Mouse (Mus musculus) midbrain, postnatal 0 days (tissue): ENCODE data around the gene Ntrk3. TPM values are rescaled to one million over a fixed set of nuclear protein-coding genes. Genes with fewer than 3 reads are reported as not detected.

Experiments used
- ATAC-seq: fragments of 200-750 bp; cut with Nextera tagmentation; 2 replicates; pipeline ENCODE4 v1.8.0; 2017; ENCODE audit warnings: moderate number of reproducible peaks, mild to moderate bottlenecking, moderate TSS enrichment, moderate library complexity; ENCODE audit not compliant: low FRiP score
- DNase-seq: peaks from one replicate; pipeline ENCODE4 v3.0.0-alpha.2; 2015; ENCODE audit warnings: low spot score
- H3K27ac ChIP-seq: fragments of 300-500 bp; sonication (generic); 2 replicates; pipeline ENCODE4 v1.5.1; 2014; ENCODE audit warnings: low read depth, mild to moderate bottlenecking, low read length, mixed read lengths
- H3K27me3 ChIP-seq: fragments of 300-500 bp; sonication (generic); 2 replicates; pipeline ENCODE4 v1.6.1; 2014; ENCODE audit warnings: low read length, control low read depth, mixed read lengths; ENCODE audit not compliant: insufficient read depth
- H3K36me3 ChIP-seq: fragments of 300-500 bp; sonication (generic); 2 replicates; pipeline ENCODE4 v1.6.1; 2014; ENCODE audit warnings: low read length, control low read depth, mixed read lengths; ENCODE audit not compliant: insufficient read depth
- H3K4me1 ChIP-seq: fragments of 300-500 bp; sonication (generic); 2 replicates; pipeline ENCODE4 v1.6.1; 2014; ENCODE audit warnings: mild to moderate bottlenecking, control low read depth, antibody characterized with exemption, low read length, mixed read lengths; ENCODE audit not compliant: insufficient read depth
- H3K4me2 ChIP-seq: fragments of 300-500 bp; sonication (generic); 2 replicates; pipeline ENCODE4 v1.6.1; 2014; ENCODE audit warnings: low read depth, mild to moderate bottlenecking, low read length, mixed read lengths; ENCODE audit not compliant: poor library complexity, severe bottlenecking
- H3K4me3 ChIP-seq: fragments of 300-500 bp; sonication (generic); 2 replicates; pipeline ENCODE4 v1.5.1; 2014; ENCODE audit warnings: low read depth, mild to moderate bottlenecking, low read length, moderate library complexity
- H3K9ac ChIP-seq: fragments of 300-500 bp; sonication (generic); replicated peaks from 2 replicates; pipeline ENCODE4 v1.6.1; 2014; ENCODE audit warnings: mild to moderate bottlenecking, low read length, moderate library complexity, mixed read lengths; ENCODE audit not compliant: poor library complexity, severe bottlenecking
- H3K9me3 ChIP-seq: fragments of 300-500 bp; sonication (generic); 2 replicates; pipeline ENCODE4 v1.6.1; 2016; ENCODE audit warnings: low read length, control low read depth
- CTCF ChIP-seq: IDR thresholded peaks from 2 replicates; pipeline ENCODE4 v1.5.1; 2016; ENCODE audit warnings: antibody characterized with exemption, mild to moderate bottlenecking
- WGBS: fragments of 180-500 bp; shearing (Covaris S2); extraction: QIAGEN DNeasy Blood & Tissue Kit; methylation state at CpG from one replicate; pipeline ENCODE4 v1.1.7; 2014; 5-methylcytosine and 5-hydroxymethylcytosine counted together
- polyA plus RNA-seq: library from polyadenylated mRNA; unstranded; fragments of >200 nt; fragmentation: Nextera tagmentation; extraction: Ambion mirVana; gene quantifications from 2 replicates; pipeline ENCODE4 v1.2.1, GENCODE M21; 2015
- total RNA-seq: library from RNA; depleted of rRNA; stranded (reverse); fragments of >200 nt; gene quantifications from 2 replicates; pipeline ENCODE4 v1.2.3, GENCODE M21; 2014

Gene Ntrk3
- total and polyA plus RNA-seq, 2 experiments from 2014 or later: 26.0 to 101 TPM

GRCm38 (mm10) chr7:78575556-78575955, 162.3 kb downstream of the Ntrk3 start:
- Histone ChIP-seq H3K4me2 (peak overlapping the region; percentile 88), H3K4me1 (peaks cover 33% of the 10 kb centered on the region; the same call in 1 of the 2 replicates), H3K4me3 (peak overlapping the region; percentile 77), H3K27ac (peak overlapping the region; percentile 83; the same call in 1 of the 2 replicates), H3K9me3 (no peaks in the 10 kb centered on the region), H3K36me3 (no peaks in the 10 kb centered on the region), H3K27me3 (no peaks in the 10 kb centered on the region), H3K9ac (peak overlapping the region; percentile 81)
- TF ChIP-seq CTCF: 0 out of 2 replicates have a peak, but pooled peaks have one; percentile 20
- WGBS: 13% methylated on average over 3 of the region's 3 CpGs
- ATAC-seq (no peak), DNase-seq (peak; percentile 18)

GRCm38 (mm10) chr7:78571196-78571595, 166.6 kb downstream of the Ntrk3 start:
- Histone ChIP-seq H3K9ac (no peak overlapping the region), H3K36me3 (no peaks in the 10 kb centered on the region), H3K4me1 (peaks cover 31% of the 10 kb centered on the region; the same call in 1 of the 2 replicates), H3K4me2 (no peak overlapping the region), H3K4me3 (no peak overlapping the region), H3K27ac (no peak overlapping the region), H3K9me3 (no peaks in the 10 kb centered on the region), H3K27me3 (no peaks in the 10 kb centered on the region)
- no peak for ATAC-seq
- DNase-seq: no peak
- TF ChIP-seq CTCF: no peak
- WGBS: 71% methylated on average over 2 of the region's 2 CpGs

GRCm38 (mm10) chr7:78569255-78569618, 168.6 kb downstream of the Ntrk3 start:
- no peak for TF ChIP-seq CTCF
- H3K9me3 ChIP-seq: no peaks in the 10 kb centered on the region
- peaks cover 14% of the 10 kb centered on the region; the same call in 1 of the 2 replicates for H3K4me1 ChIP-seq
- no peaks in the 10 kb centered on the region for H3K27me3 ChIP-seq
- 0 out of 2 replicates have a peak overlapping the region, but pooled peaks have one; percentile 19 for H3K9ac ChIP-seq
- H3K4me2 ChIP-seq: peak overlapping the region; percentile 37
- ATAC-seq (no peak), DNase-seq (no peak)
- 7% methylated on average over 5 of the region's 5 CpGs for WGBS
- no peaks in the 10 kb centered on the region for H3K36me3 ChIP-seq
- H3K4me3 ChIP-seq: no peak overlapping the region
- no peak overlapping the region for H3K27ac ChIP-seq

GRCm38 (mm10) chr7:78568411-78569254, 169.2 kb downstream of the Ntrk3 start:
- no peak overlapping the region for H3K27ac ChIP-seq
- no peaks in the 10 kb centered on the region for H3K27me3 ChIP-seq
- H3K36me3 ChIP-seq: no peaks in the 10 kb centered on the region
- H3K4me3 ChIP-seq: no peak overlapping the region
- peaks cover 9% of the 10 kb centered on the region; the same call in 1 of the 2 replicates for H3K4me1 ChIP-seq
- TF ChIP-seq CTCF: peak; percentile 92
- DNase-seq (peak; percentile 91), ATAC-seq (peak; percentile 60; the same call in 1 of the 2 replicates)
- peak overlapping the region; percentile 37 for H3K4me2 ChIP-seq
- no peaks in the 10 kb centered on the region for H3K9me3 ChIP-seq
- 0 out of 2 replicates have a peak overlapping the region, but pooled peaks have one; percentile 19 for H3K9ac ChIP-seq
- WGBS: 17% methylated on average over 16 of the region's 16 CpGs

- WGBS: 52% methylated on average over 3 of the region's 3 CpGs
- H3K27ac ChIP-seq: no peak overlapping the region
- H3K27me3 ChIP-seq: no peaks in the 10 kb centered on the region
- ATAC-seq (no peak), DNase-seq (peak; percentile 70)
- H3K9ac ChIP-seq: no peak overlapping the region
- no peak overlapping the region for H3K4me2 ChIP-seq
- H3K4me3 ChIP-seq: no peak overlapping the region
- TF ChIP-seq CTCF: peak; percentile 74
- no peaks in the 10 kb centered on the region for H3K9me3 ChIP-seq
- 0 out of 2 replicates have a peak, but pooled peaks cover 3% of the 10 kb centered on the region for H3K36me3 ChIP-seq
- 0 out of 2 replicates have a peak, but pooled peaks cover 3% of the 10 kb centered on the region for H3K4me1 ChIP-seq
Measured at GRCm38 (mm10) chr7:78566617-78567016, 171.2 kb downstream of the Ntrk3 start.

- 95% methylated on average over 3 of the region's 3 CpGs for WGBS
- no peak overlapping the region for H3K4me2 ChIP-seq
- DNase-seq (no peak), ATAC-seq (no peak)
- no peaks in the 10 kb centered on the region for H3K9me3 ChIP-seq
- H3K4me1 ChIP-seq: no peaks in the 10 kb centered on the region
- 0 out of 2 replicates have a peak, but pooled peaks cover 3% of the 10 kb centered on the region for H3K36me3 ChIP-seq
- no peak for TF ChIP-seq CTCF
- H3K27ac ChIP-seq: no peak overlapping the region
- H3K27me3 ChIP-seq: no peaks in the 10 kb centered on the region
- H3K4me3 ChIP-seq: no peak overlapping the region
- H3K9ac ChIP-seq: no peak overlapping the region
Measured at GRCm38 (mm10) chr7:78565386-78565785, 172.4 kb downstream of the Ntrk3 start.
